Mouse (Mus musculus): Measurements from ENCODE around the gene Tssk2.

- TF ChIP-seq CTCF (IDR thresholded peaks at IDR 0.05; ENCODE audit: extremely low read depth, insufficient read depth, insufficient read length, insufficient replicate concordance) = no peak
- no peak for TF ChIP-seq POLR2A (IDR thresholded peaks at IDR 0.05; ENCODE audit: low read depth, low read length)
Observed at GRCm38 (mm10) chr16:17927351-17928082, 29.1 kb downstream of the Tssk2 start.

Data from spleen, adult 2 months (tissue).